Mouse (Mus musculus) lung, postnatal 25 days (tissue): ENCODE data around the gene Comtd1.

Experiments used
- DNase-seq: peaks from one replicate; pipeline ENCODE4 v3.0.0; 2022; ENCODE audit warnings: low spot score

Gene Comtd1

GRCm38 (mm10) chr14:21831830-21832403 lies 16.9 kb downstream of the Comtd1 start:
- DNase-seq: no peak

- peak; percentile 97 for DNase-seq
Observed at GRCm38 (mm10) chr14:21830876-21831767, 17.7 kb downstream of the Comtd1 start.

GRCm38 (mm10) chr14:21825786-21826491 lies 22.8 kb downstream of the Comtd1 start:
- DNase-seq: no peak

- DNase-seq: no peak
Observed at GRCm38 (mm10) chr14:21824938-21825337, 23.8 kb downstream of the Comtd1 start, which contains the start of gene Vdac2. Gene Vdac2 (plus strand): TSS chr14:21825238.

- no peak for DNase-seq
Observed at GRCm38 (mm10) chr14:21823897-21824296, 24.9 kb downstream of the Comtd1 start.

- DNase-seq: peak; percentile 88
Observed at GRCm38 (mm10) chr14:21822795-21823374, 25.9 kb downstream of the Comtd1 start.

GRCm38 (mm10) chr14:21822307-21822706 lies 26.5 kb downstream of the Comtd1 start:
- no peak for DNase-seq

GRCm38 (mm10) chr14:21820880-21821505 lies 27.8 kb downstream of the Comtd1 start:
- DNase-seq: no peak

- DNase-seq: no peak
Observed at GRCm38 (mm10) chr14:21817453-21817852, 31.3 kb downstream of the Comtd1 start.

GRCm38 (mm10) chr14:21816255-21816654 lies 32.5 kb downstream of the Comtd1 start:
- DNase-seq: no peak

- no peak for DNase-seq
Observed at GRCm38 (mm10) chr14:21814606-21815005, 34.2 kb downstream of the Comtd1 start.

GRCm38 (mm10) chr14:21813847-21814246 lies 34.9 kb downstream of the Comtd1 start:
- peak; percentile 43 for DNase-seq

- DNase-seq: no peak
Observed at GRCm38 (mm10) chr14:21813216-21813615, 35.6 kb downstream of the Comtd1 start.

GRCm38 (mm10) chr14:21812590-21813162 lies 36.1 kb downstream of the Comtd1 start:
- peak; percentile 79 for DNase-seq

- no peak for DNase-seq
Observed at GRCm38 (mm10) chr14:21811744-21812393, 36.9 kb downstream of the Comtd1 start.

GRCm38 (mm10) chr14:21811301-21811700 lies 37.5 kb downstream of the Comtd1 start:
- DNase-seq: no peak

GRCm38 (mm10) chr14:21809418-21809817 lies 39.4 kb downstream of the Comtd1 start:
- no peak for DNase-seq

GRCm38 (mm10) chr14:21808208-21808922 lies 40.4 kb downstream of the Comtd1 start:
- peak; percentile 46 for DNase-seq

GRCm38 (mm10) chr14:21806631-21807160 lies 42.1 kb downstream of the Comtd1 start:
- DNase-seq: peak; percentile 35

GRCm38 (mm10) chr14:21806203-21806602 lies 42.6 kb downstream of the Comtd1 start:
- no peak for DNase-seq
